Mouse (Mus musculus) midbrain, embryonic 13.5 days (tissue): ENCODE measurements around the gene Ccdc194. TPM values are rescaled to one million over a fixed set of nuclear protein-coding genes. Genes with fewer than 3 reads are reported as not detected.
A peak's percentile ranks its signal among the peaks of the same experiment; 100 is the strongest.

Experiments
- ATAC-seq: fragments of 200-750 bp; cut with Nextera tagmentation; 2 replicates; pipeline ENCODE4 v1.8.0; 2017; ENCODE audit warnings: mild to moderate bottlenecking, moderate TSS enrichment, moderate library complexity
- H3K27ac ChIP-seq: fragments of 300-500 bp; sonication (generic); 2 replicates; pipeline ENCODE4 v1.5.1; 2015; ENCODE audit warnings: inconsistent platforms, mild to moderate bottlenecking, moderate library complexity
- H3K27me3 ChIP-seq: fragments of 300-500 bp; sonication (generic); 2 replicates; pipeline ENCODE4 v1.6.1; 2015; ENCODE audit warnings: mild to moderate bottlenecking, inconsistent platforms
- H3K36me3 ChIP-seq: fragments of 300-500 bp; sonication (generic); 2 replicates; pipeline ENCODE4 v1.6.1; 2015; ENCODE audit warnings: mild to moderate bottlenecking, inconsistent platforms
- H3K4me1 ChIP-seq: fragments of 300-500 bp; sonication (generic); replicated peaks from 2 replicates; pipeline ENCODE4 v1.6.1; 2015; ENCODE audit warnings: inconsistent platforms
- H3K4me2 ChIP-seq: fragments of 300-500 bp; sonication (generic); replicated peaks from 2 replicates; pipeline ENCODE4 v1.6.1; 2015; ENCODE audit warnings: moderate library complexity, mild to moderate bottlenecking, inconsistent platforms
- H3K4me3 ChIP-seq: fragments of 300-500 bp; sonication (generic); replicated peaks from 2 replicates; pipeline ENCODE4 v1.5.1; 2015; ENCODE audit warnings: mild to moderate bottlenecking, inconsistent platforms
- H3K9ac ChIP-seq: fragments of 300-500 bp; sonication (generic); replicated peaks from 2 replicates; pipeline ENCODE4 v1.6.1; 2015; ENCODE audit warnings: mild to moderate bottlenecking, inconsistent platforms
- H3K9me3 ChIP-seq: fragments of 300-500 bp; sonication (generic); 2 replicates; pipeline ENCODE4 v1.6.1; 2016; ENCODE audit warnings: mild to moderate bottlenecking, inconsistent platforms
- WGBS: fragments of 180-500 bp; shearing (Covaris S2); methylation state at CpG from one replicate; pipeline ENCODE4 v1.1.7; 2015; 5-methylcytosine and 5-hydroxymethylcytosine counted together
- polyA plus RNA-seq: library from polyadenylated mRNA; unstranded; fragments of >200 nt; fragmentation: Nextera tagmentation; extraction: Ambion mirVana; gene quantifications from 2 replicates; pipeline ENCODE4 v1.2.1, GENCODE M21; 2015

Ccdc194 gene
- polyA plus RNA-seq, 1 experiment from 2014 or later, result 0.11 TPM

- 0 out of 2 replicates have a peak, but pooled peaks cover 3% of the 10 kb centered on the region for H3K36me3 ChIP-seq
- H3K27ac ChIP-seq, result no peak overlapping the region
- H3K4me3 ChIP-seq, result no peak overlapping the region
- H3K27me3 ChIP-seq, result no peaks in the 10 kb centered on the region
- H3K9ac ChIP-seq, result no peak overlapping the region
- H3K4me1 ChIP-seq, result peaks cover 12% of the 10 kb centered on the region
- no peaks in the 10 kb centered on the region for H3K9me3 ChIP-seq
- H3K4me2 ChIP-seq, result no peak overlapping the region
- WGBS, result 46% methylated on average over 16 of the region's 16 CpGs
- no peak for ATAC-seq
Observed at GRCm38 (mm10) chr8:71498816-71499690, 26.5 kb downstream of the Ccdc194 start.

- no peak for ATAC-seq
- Histone ChIP-seq H3K27me3 (no peaks in the 10 kb centered on the region), H3K4me1 (peaks cover 12% of the 10 kb centered on the region), H3K27ac (no peak overlapping the region), H3K9me3 (no peaks in the 10 kb centered on the region), H3K9ac (0 out of 2 replicates have a peak overlapping the region, but pooled peaks have one; percentile 1), H3K4me3 (no peak overlapping the region), H3K4me2 (no peak overlapping the region), H3K36me3 (peaks cover 11% of the 10 kb centered on the region)
- 28% methylated on average over 15 of the region's 15 CpGs for WGBS
Observed at GRCm38 (mm10) chr8:71497881-71498501, 27.5 kb downstream of the Ccdc194 start.

- no peak overlapping the region for H3K4me2 ChIP-seq
- H3K9me3 ChIP-seq, result no peaks in the 10 kb centered on the region
- H3K9ac ChIP-seq, result no peak overlapping the region
- ATAC-seq, result no peak
- peaks cover 19% of the 10 kb centered on the region for H3K36me3 ChIP-seq
- no peak overlapping the region for H3K27ac ChIP-seq
- H3K27me3 ChIP-seq, result no peaks in the 10 kb centered on the region
- peaks cover 12% of the 10 kb centered on the region for H3K4me1 ChIP-seq
- no peak overlapping the region for H3K4me3 ChIP-seq
- WGBS, result 96% methylated on average over 1 of the region's 1 CpGs
Observed at GRCm38 (mm10) chr8:71497077-71497645, 28.4 kb downstream of the Ccdc194 start.

GRCm38 (mm10) chr8:71496481-71496880 lies 29.0 kb downstream of the Ccdc194 start:
- Histone ChIP-seq H3K4me2 (no peak overlapping the region), H3K9me3 (no peaks in the 10 kb centered on the region), H3K27ac (no peak overlapping the region; the same call in 1 of the 2 replicates), H3K36me3 (peaks cover 26% of the 10 kb centered on the region), H3K27me3 (no peaks in the 10 kb centered on the region), H3K4me1 (peaks cover 12% of the 10 kb centered on the region), H3K9ac (no peak overlapping the region), H3K4me3 (no peak overlapping the region)
- 54% methylated on average over 11 of the region's 11 CpGs for WGBS
- ATAC-seq, result no peak

- Histone ChIP-seq H3K27me3 (no peaks in the 10 kb centered on the region), H3K4me2 (no peak overlapping the region), H3K9me3 (no peaks in the 10 kb centered on the region), H3K4me1 (peaks cover 12% of the 10 kb centered on the region), H3K4me3 (no peak overlapping the region), H3K36me3 (peaks cover 33% of the 10 kb centered on the region), H3K27ac (no peak overlapping the region), H3K9ac (no peak overlapping the region)
- 93% methylated on average over 5 of the region's 5 CpGs for WGBS
- no peak for ATAC-seq
Observed at GRCm38 (mm10) chr8:71495811-71496210, 29.7 kb downstream of the Ccdc194 start.

GRCm38 (mm10) chr8:71495039-71495438 lies 30.5 kb downstream of the Ccdc194 start:
- H3K27ac ChIP-seq, result no peak overlapping the region
- no peak overlapping the region for H3K4me3 ChIP-seq
- H3K27me3 ChIP-seq, result no peaks in the 10 kb centered on the region
- H3K4me1 ChIP-seq, result peaks cover 15% of the 10 kb centered on the region
- WGBS, result 34% methylated on average over 16 of the region's 16 CpGs
- no peaks in the 10 kb centered on the region for H3K9me3 ChIP-seq
- peak; percentile 71 for ATAC-seq
- H3K9ac ChIP-seq, result no peak overlapping the region
- H3K36me3 ChIP-seq, result peaks cover 36% of the 10 kb centered on the region
- no peak overlapping the region for H3K4me2 ChIP-seq

GRCm38 (mm10) chr8:71488454-71488853 lies 37.1 kb downstream of the Ccdc194 start:
- H3K27ac ChIP-seq, result no peak overlapping the region
- peak overlapping the region; percentile 100 for H3K4me2 ChIP-seq

GRCm38 (mm10) chr8:71487691-71488445 lies 37.6 kb downstream of the Ccdc194 start, which contains the start of gene Gtpbp3:
Gene Gtpbp3, plus strand, starts transcription at chr8:71488103.
- peak within 1 kb of the TSS; percentile 100 for H3K4me2 ChIP-seq
- peak within 1 kb of the TSS; percentile 82 for H3K9ac ChIP-seq
- peaks cover 42% of the 10 kb centered on the region for H3K36me3 ChIP-seq
- H3K27me3 ChIP-seq, result no peaks in the 10 kb centered on the region
- no peaks in the 10 kb centered on the region for H3K9me3 ChIP-seq
- peak within 1 kb of the TSS; percentile 74 for H3K27ac ChIP-seq
- under 1% methylated on average over 33 of the region's 33 CpGs for WGBS
- peak within 1 kb of the TSS; percentile 83 for H3K4me3 ChIP-seq
- peak; percentile 32 for ATAC-seq
- peaks cover 59% of the 10 kb centered on the region for H3K4me1 ChIP-seq

More at GRCm38 (mm10) chr8:71488454-71488853, 37.1 kb downstream of the Ccdc194 start:
- H3K36me3 ChIP-seq, result peaks cover 41% of the 10 kb centered on the region
- no peaks in the 10 kb centered on the region for H3K27me3 ChIP-seq
- H3K9ac ChIP-seq, result peak overlapping the region; percentile 82
- H3K4me1 ChIP-seq, result peaks cover 53% of the 10 kb centered on the region
- peak overlapping the region; percentile 83 for H3K4me3 ChIP-seq
- H3K9me3 ChIP-seq, result no peaks in the 10 kb centered on the region
- under 1% methylated on average over 22 of the region's 22 CpGs for WGBS
- peak; percentile 69 for ATAC-seq

- Histone ChIP-seq H3K36me3 (peaks cover 42% of the 10 kb centered on the region), H3K4me1 (peaks cover 74% of the 10 kb centered on the region), H3K27ac (peak overlapping the region; percentile 41; the same call in 1 of the 2 replicates), H3K9me3 (no peaks in the 10 kb centered on the region), H3K27me3 (0 out of 2 replicates have a peak, but pooled peaks cover 3% of the 10 kb centered on the region), H3K9ac (peak overlapping the region; percentile 46; the same call in 1 of the 2 replicates), H3K4me3 (peak overlapping the region; percentile 90), H3K4me2 (peak overlapping the region; percentile 79)
- WGBS, result 20% methylated on average over 7 of the region's 7 CpGs
- ATAC-seq, result no peak
Observed at GRCm38 (mm10) chr8:71486136-71486529, 39.4 kb downstream of the Ccdc194 start.

- H3K27ac ChIP-seq, result peak within 1 kb of the TSS; percentile 92
- 0 out of 2 replicates have a peak, but pooled peaks cover 3% of the 10 kb centered on the region for H3K27me3 ChIP-seq
- peaks cover 74% of the 10 kb centered on the region for H3K4me1 ChIP-seq
- H3K4me2 ChIP-seq, result peak within 1 kb of the TSS; percentile 79
- H3K4me3 ChIP-seq, result peak within 1 kb of the TSS; percentile 90
- peaks cover 42% of the 10 kb centered on the region for H3K36me3 ChIP-seq
- 5% methylated on average over 55 of the region's 58 CpGs for WGBS
- peak; percentile 80 for ATAC-seq
- peak within 1 kb of the TSS; percentile 99 for H3K9ac ChIP-seq
- no peaks in the 10 kb centered on the region for H3K9me3 ChIP-seq
Observed at GRCm38 (mm10) chr8:71485142-71486135, 40.1 kb downstream of the Ccdc194 start, which contains the start of gene Ano8. Gene Ano8, minus strand, starts transcription at chr8:71485963.
